Mouse (Mus musculus) C2C12 (cell line): ENCODE results near the gene Palb2. TPM values are rescaled to one million over a fixed set of nuclear protein-coding genes. Genes with fewer than 3 reads are reported as not detected.

ENCODE experiments used
- H3K27me3 ChIP-seq: one replicate; pipeline ENCODE4 v1.6.1; 2011; ENCODE audit not compliant: control insufficient read depth, insufficient read depth, insufficient read length
- H3K36me3 ChIP-seq: one replicate; pipeline ENCODE4 v1.6.1; 2011; ENCODE audit not compliant: control insufficient read depth, insufficient read depth
- H3K4me3 ChIP-seq: one replicate; pipeline ENCODE4 v1.5.1; 2011; ENCODE audit warnings: mild to moderate bottlenecking, control low read depth; ENCODE audit not compliant: poor library complexity, insufficient read depth, severe bottlenecking
- H3K79me2 ChIP-seq: one replicate; pipeline ENCODE4 v1.6.1; 2011; ENCODE audit not compliant: control insufficient read depth, insufficient read depth
- H3K79me3 ChIP-seq: one replicate; pipeline ENCODE4 v1.6.1; 2011; ENCODE audit warnings: low read depth, control low read depth
- H3ac ChIP-seq: one replicate; pipeline ENCODE3; 2011; ENCODE audit warnings: low read depth; ENCODE audit not compliant: control insufficient read depth, insufficient read length
- CEBPB ChIP-seq: IDR thresholded peaks from one replicate; pipeline ENCODE4 v1.6.1; 2011; ENCODE audit warnings: low read depth, mild to moderate bottlenecking, control low read depth, moderate library complexity
- CTCF ChIP-seq: IDR thresholded peaks from one replicate; pipeline ENCODE4 v1.5.1; 2011; ENCODE audit not compliant: control insufficient read depth, insufficient read depth, insufficient read length
- FOSL1 ChIP-seq: IDR thresholded peaks from one replicate; pipeline ENCODE4 v1.8.0; 2011; ENCODE audit warnings: mild to moderate bottlenecking, low read length; ENCODE audit not compliant: poor library complexity, insufficient read depth, severe bottlenecking
- MAX ChIP-seq: IDR thresholded peaks from one replicate; pipeline ENCODE4 v1.6.1; 2011; ENCODE audit warnings: mild to moderate bottlenecking, control low read depth
- MYOD1 ChIP-seq: IDR thresholded peaks from one replicate; pipeline ENCODE4 v1.6.1; 2011; ENCODE audit warnings: low read depth; ENCODE audit not compliant: control insufficient read depth, insufficient read length
- MYOG ChIP-seq: IDR thresholded peaks from one replicate; pipeline ENCODE4 v1.6.1; 2011; ENCODE audit not compliant: control insufficient read depth, insufficient read length; ENCODE audit errors: extremely low read depth
- USF1 ChIP-seq: IDR thresholded peaks from one replicate; pipeline ENCODE4 v1.6.1; 2011; ENCODE audit warnings: low read depth, mild to moderate bottlenecking, control low read depth, moderate library complexity
- polyA plus RNA-seq: library from polyadenylated mRNA; unstranded; fragments of >200 nt; fragmentation: generic; extraction: Trizol; gene quantifications from one replicate; pipeline ENCODE4 v1.2.1, GENCODE M21; 2012; ENCODE audit warnings: missing spikeins

The Palb2 gene
- polyA plus RNA-seq, 1 experiment: 2.8 TPM

DNA sequence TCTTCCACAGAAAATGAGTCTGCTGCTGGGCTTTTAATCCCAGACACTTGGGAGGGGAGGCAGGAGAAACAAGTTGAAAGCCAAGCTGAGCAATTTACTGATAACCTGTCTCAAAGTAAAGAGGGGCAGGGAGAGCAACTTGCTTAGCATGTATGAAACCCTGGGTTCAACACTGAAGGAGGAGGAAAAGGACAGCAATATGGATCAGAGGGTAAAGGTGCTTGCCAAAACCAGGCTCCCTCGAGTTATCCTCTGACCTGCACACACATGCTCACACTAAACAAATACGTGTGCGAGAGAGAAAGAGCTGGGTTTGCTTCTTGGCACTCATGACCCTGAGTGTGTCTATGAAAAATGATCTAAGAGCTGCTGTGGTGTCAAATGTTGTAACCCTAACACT is 34.8 kb downstream of the Palb2 start:
- H3K36me3 ChIP-seq: peaks cover 53% of the 10 kb centered on the region
- TF ChIP-seq MYOG (no peak), MAX (no peak)

DNA sequence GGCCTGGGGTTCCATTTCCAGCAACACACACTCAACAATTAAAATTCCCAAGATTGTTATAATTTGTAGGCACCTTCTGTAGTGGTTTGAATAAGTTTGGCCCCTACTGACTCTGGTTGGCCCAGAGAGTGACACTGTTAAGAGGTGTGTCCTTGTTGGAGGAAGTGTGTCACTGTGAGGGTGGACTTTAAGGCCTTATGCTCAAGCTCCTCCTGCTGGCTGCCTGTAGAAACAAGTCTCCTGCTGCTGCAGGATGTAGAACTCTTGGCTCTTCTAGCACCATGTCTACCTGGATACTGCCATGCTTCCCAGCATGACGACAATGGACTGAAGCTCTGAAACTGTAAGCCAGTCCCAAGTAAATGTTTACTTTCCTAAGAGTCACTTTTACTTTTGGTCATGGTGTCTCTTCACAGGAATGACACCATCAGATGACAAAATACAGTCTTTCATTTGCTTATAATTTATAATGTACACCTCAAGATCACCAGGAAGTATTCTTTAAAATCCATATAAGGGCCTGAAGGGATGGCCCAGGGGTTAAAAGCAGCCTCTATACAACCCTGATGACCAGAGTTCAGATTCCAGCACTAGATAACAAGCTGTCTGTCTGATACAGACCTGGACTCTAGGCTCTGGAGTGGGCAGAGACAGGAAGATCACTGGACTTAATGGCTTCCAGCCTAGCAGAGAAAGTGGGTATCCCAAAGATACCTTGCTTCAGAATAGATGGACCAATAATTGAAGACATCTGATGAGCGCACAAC is 38.0 kb downstream of the Palb2 start:
- Histone ChIP-seq H3K4me3 (no peak overlapping the region), H3K36me3 (peaks cover 82% of the 10 kb centered on the region), H3K79me3 (peaks cover 33% of the 10 kb centered on the region), H3ac (no peak overlapping the region), H3K27me3 (no peaks in the 10 kb centered on the region), H3K79me2 (peaks cover 41% of the 10 kb centered on the region)
- TF ChIP-seq CTCF (no peak), MYOG (no peak), USF1 (no peak), FOSL1 (no peak), CEBPB (no peak), MAX (no peak), MYOD1 (no peak)

More for the DNA sequence above, 34.8 kb downstream of the Palb2 start:
- Histone ChIP-seq H3K79me3 (peaks cover 46% of the 10 kb centered on the region), H3ac (no peak overlapping the region), H3K4me3 (no peak overlapping the region), H3K27me3 (no peaks in the 10 kb centered on the region), H3K79me2 (peaks cover 59% of the 10 kb centered on the region)

DNA sequence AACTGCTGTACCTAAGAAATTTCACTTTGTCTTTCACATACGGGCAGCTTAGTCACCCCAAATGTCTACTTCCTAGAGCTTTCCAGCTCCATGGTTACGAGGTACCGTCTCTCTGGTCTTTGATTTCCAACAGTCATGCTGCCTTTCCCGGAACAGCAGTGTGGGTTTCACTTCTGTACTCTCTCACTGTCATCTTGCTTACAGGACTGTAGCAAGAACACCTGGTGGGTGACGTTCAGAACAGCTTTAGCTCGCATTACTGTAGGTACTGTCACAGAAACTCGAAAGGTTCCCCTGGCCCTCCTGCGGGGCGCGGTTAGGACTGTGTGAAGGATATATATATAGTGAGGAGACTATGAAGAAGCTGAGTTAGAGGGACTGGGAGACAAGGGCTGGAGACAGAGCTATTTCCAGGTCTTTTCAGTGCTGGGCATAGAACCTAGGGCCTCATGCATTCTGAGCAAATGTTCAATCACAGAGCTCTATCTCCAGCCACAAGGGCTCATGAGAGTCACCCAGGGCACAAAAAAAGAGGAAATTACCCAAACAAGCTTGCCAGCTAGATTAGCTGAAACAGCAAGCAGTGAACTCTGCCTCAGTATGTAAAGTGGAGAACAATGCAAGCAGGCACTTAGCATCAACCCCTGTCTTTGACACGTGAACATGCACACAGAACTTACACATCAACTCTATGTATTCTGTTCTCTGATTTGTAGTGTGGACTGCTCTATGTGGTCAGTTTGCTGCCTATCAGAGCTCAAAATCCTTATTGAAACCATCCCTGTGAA is 45.4 kb downstream of the Palb2 start:
- no peaks in the 10 kb centered on the region for H3K79me2 ChIP-seq
- peaks cover 73% of the 10 kb centered on the region for H3K36me3 ChIP-seq
- TF ChIP-seq MAX (no peak), CEBPB (no peak), MYOG (no peak), USF1 (no peak), CTCF (no peak), FOSL1 (no peak), MYOD1 (no peak)
- no peak overlapping the region for H3K4me3 ChIP-seq
- peaks cover 3% of the 10 kb centered on the region for H3K79me3 ChIP-seq
- H3K27me3 ChIP-seq: no peaks in the 10 kb centered on the region
- H3ac ChIP-seq: no peak overlapping the region

DNA sequence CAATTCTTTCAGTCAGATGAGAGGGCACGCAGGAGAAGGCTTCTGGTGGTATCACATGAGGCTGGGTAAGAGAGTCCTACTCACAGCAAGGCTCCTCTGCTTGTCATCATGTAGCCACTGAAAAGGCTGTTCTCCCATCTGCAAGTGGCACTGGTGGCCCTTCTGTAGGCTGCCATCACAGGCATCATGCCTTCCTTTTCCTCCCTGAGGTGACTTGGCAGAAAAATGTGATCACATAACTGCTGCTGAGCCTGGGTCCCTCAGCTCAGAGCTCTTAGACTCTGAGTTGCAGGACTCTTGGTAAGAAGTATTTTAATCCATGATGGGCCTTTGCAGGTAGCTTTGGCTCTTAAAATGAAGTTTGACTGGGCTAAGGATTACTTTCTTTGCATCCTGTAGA is 51.7 kb downstream of the Palb2 start:
- H3K36me3 ChIP-seq: peaks cover 76% of the 10 kb centered on the region
- H3K79me2 ChIP-seq: no peaks in the 10 kb centered on the region
- TF ChIP-seq MYOD1 (no peak), FOSL1 (no peak), CEBPB (no peak), USF1 (no peak), CTCF (no peak), MAX (no peak), MYOG (no peak)
- no peaks in the 10 kb centered on the region for H3K27me3 ChIP-seq
- H3ac ChIP-seq: no peak overlapping the region
- no peak overlapping the region for H3K4me3 ChIP-seq
- H3K79me3 ChIP-seq: peaks cover 1% of the 10 kb centered on the region

DNA sequence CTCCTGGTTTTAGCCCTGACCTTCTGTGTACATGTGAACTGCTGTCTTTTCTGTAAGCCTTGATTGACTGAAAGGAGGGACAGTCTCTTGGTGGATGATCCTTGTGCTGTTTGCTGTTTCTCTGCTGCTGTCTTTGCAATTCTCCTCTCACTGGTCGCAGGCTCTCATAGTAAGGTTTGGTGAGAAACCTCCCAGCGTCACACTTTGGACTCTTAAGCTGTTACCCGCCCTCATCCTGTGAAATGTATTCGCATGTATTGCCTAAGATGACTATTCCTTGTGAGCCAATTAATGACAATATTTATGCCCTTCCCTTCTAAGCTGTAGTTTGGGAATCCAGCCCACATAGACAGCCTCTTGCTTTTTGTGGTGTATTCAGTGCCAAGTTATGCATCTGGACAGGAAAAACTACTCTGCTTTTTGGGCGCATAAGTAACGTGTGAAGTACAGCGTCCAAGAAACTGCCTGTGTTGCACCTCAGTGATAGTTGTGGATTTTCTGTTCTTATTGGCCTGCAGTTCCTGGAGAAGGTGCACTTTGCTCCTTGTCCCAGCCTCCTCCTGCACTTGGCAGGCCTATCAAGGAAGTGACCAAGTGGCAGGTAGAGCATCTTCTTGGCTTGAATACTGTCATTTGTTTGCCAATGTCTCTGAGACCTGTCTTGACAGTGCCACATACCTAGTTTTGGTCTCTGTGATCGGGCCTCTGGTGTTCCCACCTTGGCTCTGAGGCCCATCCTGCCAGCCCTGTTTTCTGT is 52.8 kb downstream of the Palb2 start:
- Histone ChIP-seq H3K36me3 (peaks cover 79% of the 10 kb centered on the region), H3K4me3 (no peak overlapping the region), H3K79me3 (peaks cover 1% of the 10 kb centered on the region), H3ac (no peak overlapping the region), H3K27me3 (no peaks in the 10 kb centered on the region), H3K79me2 (no peaks in the 10 kb centered on the region)
- TF ChIP-seq MYOD1 (no peak), USF1 (no peak), CEBPB (no peak), MYOG (no peak), FOSL1 (no peak), MAX (no peak), CTCF (no peak)
